Mouse (Mus musculus): ENCODE measurements around the gene Neu2.
"Not testable (repeated sequence)": the region's sequence is repeated elsewhere in the genome, so short reads cannot be mapped to it uniquely, and the experiment has no call there.

Gene Neu2

DNA sequence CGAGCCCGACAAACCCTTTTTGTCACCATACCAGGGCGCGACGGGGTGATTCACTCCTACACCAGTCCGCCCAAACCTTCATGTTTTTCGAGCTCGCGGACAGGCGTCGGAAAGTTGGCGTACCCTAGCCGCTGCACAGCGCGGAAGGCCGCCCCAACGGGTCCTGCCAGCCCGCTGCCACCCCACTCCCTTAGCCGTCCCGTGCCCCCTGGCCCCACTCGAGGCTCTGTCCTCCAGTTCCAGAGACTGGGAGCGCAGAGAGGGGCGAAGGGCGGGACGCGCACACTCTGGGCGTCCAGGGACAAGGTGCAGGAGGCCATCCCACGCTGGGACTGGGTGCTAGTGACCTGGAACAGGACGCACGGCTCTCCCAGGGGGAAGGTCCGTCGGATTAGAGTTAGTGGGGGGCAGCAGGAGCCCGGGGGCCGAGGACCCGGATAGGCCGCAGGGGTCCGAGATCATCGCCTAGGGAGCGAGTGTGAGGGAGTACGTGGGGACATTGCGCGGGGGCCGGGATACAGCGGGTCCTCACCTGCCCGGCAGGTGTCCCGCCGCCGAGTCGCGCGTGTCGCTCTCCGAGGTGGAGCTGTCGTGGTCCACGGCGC lies at the start of gene Neu2:
Gene Neu2 (plus strand): TSS at position 329 of the 605 bp plus-strand sequence.
- DNase-seq (ENCODE audit: low spot score in 2 of 2): no peak

DNA sequence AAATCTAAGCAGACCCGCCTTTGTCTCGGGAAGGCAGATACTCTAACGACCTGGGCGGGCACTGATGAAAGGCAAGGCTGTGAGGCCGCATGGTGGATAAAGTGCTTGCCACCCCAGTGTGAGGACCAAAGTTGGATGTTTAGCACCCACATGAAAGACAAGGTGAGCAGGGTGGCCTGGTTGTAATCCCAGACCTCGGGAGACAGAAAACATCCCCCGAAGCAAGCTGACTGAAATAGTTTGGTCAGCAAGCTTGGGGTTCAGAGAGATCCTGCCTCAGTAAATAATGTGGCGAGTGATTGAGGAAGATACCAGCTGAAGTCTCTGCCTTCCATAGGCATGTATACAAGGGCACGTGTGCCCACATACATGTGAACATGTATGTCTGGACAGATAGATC lies 42.2 kb upstream of the Neu2 start:
- DNase-seq (ENCODE audit: low spot score in 2 of 2): no peak

DNA sequence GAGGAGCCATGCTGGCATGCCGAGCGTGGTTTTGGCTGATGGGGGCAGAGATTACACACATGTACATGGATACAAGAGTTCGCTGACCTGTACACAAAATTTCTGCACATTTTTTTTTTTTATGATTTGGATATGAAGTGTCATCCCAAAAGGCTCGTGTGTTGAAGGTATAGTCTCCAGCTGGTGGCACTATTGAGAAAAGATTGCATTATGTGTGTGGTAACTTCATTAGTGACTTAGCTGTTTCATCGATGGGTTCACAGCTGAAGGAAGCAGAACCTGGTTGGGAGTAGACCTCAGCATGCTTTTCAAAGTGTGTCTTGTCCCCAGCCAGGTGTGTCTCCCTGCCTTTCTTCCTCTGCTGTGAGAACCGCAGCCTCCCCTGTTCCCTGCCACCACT lies 41.4 kb upstream of the Neu2 start:
- DNase-seq (ENCODE audit: low spot score in 2 of 2): no peak

- not testable (repeated sequence) for DNase-seq (ENCODE audit: low spot score in 2 of 2)
Measured at GRCm38 (mm10) chr1:87469971-87470370, 39.7 kb upstream of the Neu2 start, which contains the start of gene Snorc. Gene Snorc, plus strand, starts transcription at chr1:87470271.

DNA sequence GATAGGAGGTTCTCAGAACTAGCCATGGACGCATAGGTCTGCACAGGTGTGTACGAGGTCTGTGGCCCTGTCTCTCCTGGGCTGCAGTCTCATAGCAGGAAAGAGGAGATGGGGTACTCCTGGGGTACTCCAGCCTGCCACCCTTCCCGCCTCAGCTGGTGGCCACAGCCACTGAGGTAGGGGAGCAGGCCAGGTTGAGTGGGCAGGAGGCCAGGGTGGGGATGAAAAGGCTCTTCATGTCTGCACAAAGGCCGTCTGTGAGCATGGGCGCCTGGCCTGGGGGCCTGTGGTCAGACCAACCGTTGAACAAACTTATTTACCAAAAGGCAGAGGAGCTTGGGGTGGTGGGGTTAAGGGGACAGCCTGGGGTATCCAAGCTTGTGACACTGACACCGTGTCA lies 37.8 kb upstream of the Neu2 start:
- DNase-seq (ENCODE audit: low spot score in 2 of 2): no peak

DNA sequence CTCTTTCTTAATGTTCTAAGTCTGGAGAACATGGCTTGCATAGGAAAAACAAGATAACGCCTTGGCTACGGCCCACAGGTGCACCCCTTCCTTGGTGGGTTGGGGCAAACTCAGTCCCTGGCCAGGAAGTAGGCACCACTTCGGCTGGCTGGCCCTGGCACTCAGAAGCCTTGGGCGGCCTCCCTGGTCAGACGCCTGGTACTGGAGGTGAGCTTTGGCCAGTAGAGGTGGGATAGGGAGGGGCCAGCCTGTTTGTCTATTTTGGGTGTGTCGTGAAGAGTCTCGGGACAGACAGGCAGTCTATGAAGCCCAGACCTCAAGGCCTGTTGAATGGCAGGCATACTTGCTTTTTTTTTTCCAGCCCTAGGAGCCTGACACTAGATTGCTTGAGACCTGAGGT lies 37.1 kb upstream of the Neu2 start:
- DNase-seq (ENCODE audit: low spot score in 2 of 2): no peak

DNA sequence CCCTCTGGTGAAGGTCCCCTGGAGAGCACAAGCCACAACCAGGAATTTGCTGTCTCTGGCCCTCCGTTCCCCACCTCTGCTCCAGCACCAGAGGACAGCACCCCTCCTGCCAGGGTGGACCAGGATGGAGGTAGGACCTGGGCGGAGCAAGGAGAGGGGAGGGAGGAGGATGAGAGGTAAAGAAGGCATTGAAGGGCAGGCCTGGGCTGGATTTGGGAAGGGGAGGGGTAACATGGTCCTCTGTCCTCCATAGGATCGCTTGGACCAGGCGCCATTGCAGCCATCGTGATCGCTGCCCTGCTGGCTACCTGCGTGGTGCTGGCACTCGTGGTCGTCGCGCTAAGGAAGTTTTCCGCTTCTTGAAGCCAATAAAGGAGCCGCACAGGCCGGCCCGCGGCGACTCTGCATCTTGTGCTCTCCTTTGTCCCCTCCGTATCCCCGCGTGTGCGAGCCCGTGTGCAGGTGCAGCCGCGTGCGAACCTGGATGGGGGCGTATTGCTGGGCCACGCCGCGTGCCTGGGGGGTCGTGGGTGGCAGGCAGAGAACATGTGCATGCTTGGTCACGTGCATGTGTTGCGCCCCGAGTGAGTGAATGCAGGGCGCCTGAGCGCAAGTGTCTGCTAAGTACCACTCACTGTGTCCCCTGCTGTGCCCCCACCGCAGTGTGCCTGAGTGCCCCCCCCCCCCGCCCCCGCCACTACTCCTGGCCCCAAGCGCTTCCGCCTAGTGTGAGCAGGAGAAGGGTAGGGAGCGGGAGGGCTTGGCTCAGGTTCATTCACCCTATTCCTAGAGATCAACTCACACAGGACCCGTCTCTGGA lies 34.4 kb upstream of the Neu2 start:
- DNase-seq (ENCODE audit: low spot score in 2 of 2): no peak

- no peak for DNase-seq (ENCODE audit: low spot score in 2 of 2)
Measured at GRCm38 (mm10) chr1:87482546-87482945, 27.1 kb upstream of the Neu2 start.

DNA sequence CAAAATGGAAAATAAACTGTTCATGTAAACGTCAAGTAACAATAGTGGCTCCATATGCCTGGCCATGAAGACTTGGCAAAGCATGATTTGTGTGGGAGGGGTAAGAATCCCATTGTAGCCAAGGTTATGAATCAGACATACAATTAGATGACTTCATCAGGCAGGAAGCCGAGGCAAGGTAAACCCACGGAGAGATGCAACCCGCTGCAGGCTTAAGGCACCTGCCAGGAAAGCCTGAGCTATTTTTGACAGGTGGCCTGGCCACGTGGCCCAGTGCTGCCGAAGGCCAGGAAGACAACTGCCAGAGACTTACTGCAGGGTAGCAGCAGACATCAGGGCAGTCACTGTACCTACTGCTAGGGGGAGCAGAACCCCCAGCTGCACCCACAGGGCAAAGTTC lies 23.3 kb upstream of the Neu2 start:
- peak; percentile 16 to 25 for DNase-seq (ENCODE audit: low spot score in 2 of 2)

DNA sequence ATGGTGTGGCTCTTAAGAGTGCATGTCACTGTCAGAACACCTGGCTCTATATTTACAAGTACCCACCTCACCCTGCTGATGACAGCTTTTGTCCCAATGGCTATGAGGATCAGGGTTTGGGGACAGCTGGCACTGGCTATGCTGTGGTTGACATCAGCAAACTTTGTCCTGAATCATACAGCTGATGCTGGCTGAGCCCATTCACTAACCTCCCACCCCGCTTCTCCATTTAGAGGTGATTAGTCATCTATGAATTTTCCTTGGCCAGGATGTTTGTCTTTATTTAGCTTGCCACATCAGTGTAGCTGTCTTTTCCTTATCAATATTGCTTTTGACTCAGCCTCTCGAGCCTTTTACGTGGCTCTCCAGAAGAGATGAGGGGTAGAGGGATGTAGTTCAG lies 17.4 kb upstream of the Neu2 start:
- DNase-seq (ENCODE audit: low spot score in 2 of 2): no peak

- no peak for DNase-seq (ENCODE audit: low spot score in 2 of 2)
Measured at GRCm38 (mm10) chr1:87493542-87493941, 16.1 kb upstream of the Neu2 start.

- no peak for DNase-seq (ENCODE audit: low spot score in 2 of 2)
Measured at GRCm38 (mm10) chr1:87505524-87505923, 4.2 kb upstream of the Neu2 start.

DNA sequence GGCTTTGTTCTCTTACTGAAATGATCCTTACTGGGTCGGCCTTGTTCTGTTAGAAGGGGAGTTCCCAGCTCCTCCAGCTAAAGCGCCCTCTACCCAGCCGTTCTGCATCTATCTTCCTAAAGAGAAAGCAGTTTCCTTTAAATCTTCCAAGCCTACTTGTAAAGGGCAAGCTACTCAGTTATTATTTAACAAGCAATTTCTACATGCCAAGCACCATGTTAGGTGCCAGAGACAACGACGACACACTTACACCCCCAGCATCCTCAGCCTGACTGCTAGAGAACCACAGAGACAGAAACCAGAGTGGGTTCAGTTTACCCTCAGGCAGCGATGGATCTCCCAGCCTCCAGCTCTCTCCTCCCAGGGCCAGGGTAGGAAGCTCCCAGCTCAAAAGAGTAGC lies 1.8 kb upstream of the Neu2 start:
- no peak for DNase-seq (ENCODE audit: low spot score in 2 of 2)

GRCm38 (mm10) chr1:87508591-87509560 lies 813 bp upstream of the Neu2 start:
- DNase-seq (ENCODE audit: low spot score in 2 of 2): no peak

DNA sequence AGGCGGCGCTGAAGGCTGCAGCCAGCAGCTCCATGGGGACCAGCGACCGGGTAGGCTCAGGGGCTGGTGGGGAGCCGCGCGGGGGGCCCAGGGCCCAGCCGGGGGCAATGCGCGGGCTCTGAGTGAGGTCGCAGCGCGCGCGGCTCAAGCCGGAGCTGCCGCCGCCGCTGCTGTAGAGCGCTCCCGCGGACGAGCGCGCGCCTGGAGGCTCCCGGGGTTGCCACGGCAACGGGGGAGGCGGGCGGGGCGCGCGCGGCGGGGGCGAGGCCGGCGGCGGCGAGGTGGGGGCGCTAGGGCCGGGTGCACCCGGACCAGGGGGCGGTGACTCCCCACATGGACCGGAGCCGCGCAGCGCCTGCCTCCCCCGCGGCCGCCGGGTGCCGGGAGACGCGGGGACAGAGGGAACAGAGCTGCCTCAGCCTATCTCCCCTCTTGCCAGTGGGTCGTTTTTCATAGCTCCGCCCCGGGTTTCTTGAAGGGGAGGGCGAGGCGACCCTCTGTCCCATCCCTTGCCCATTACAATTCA lies 540 bp downstream of the Neu2 start:
- peak in 1 of 2 experiments; percentile 20 for DNase-seq (ENCODE audit: low spot score in 2 of 2)

DNA sequence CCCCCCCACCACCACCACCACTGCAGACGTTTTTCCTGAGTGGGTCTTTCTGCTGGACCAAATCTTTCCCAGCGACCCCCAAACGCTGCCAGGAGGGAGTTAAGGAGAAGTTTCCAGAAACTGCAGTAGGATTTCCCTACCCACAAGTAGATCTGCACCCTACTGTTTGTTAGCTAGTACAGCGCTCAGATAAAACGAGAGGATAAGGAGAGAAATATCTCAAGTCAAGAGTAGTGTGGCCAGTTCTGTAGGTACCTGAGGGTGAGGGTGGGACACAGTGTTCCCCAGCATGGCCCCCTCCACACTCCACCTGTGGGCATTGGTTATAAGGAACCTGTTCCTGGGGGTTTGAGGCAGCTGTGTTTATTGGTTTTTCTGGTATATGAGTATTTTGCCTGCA lies 1.2 kb downstream of the Neu2 start:
- no peak for DNase-seq (ENCODE audit: low spot score in 2 of 2)

- DNase-seq (ENCODE audit: low spot score in 2 of 2): no peak
Measured at GRCm38 (mm10) chr1:87520467-87520866, 10.8 kb downstream of the Neu2 start.

GRCm38 (mm10) chr1:87521523-87521922 lies 11.8 kb downstream of the Neu2 start:
- DNase-seq (ENCODE audit: low spot score in 2 of 2): no peak

DNA sequence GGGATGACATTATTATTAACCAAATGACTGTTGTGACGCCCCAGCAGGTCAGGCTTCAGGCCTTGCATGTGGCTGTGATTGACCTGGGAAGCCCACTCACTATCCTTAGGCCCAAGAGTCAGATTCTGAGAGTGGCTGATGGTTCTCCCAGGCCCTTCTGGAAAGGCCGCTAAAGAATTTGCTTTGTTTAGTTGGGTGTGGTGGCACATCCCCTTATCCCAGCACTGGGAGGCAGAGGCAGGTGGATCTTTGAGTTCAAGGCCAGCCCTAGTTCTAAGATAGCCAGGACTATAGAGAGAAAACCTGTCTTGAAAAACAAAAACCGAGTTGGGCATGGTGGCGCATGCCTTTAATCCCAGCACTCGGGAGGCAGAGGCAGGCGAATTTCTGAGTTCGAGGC lies 15.4 kb downstream of the Neu2 start:
- DNase-seq (ENCODE audit: low spot score in 2 of 2): no peak

DNA sequence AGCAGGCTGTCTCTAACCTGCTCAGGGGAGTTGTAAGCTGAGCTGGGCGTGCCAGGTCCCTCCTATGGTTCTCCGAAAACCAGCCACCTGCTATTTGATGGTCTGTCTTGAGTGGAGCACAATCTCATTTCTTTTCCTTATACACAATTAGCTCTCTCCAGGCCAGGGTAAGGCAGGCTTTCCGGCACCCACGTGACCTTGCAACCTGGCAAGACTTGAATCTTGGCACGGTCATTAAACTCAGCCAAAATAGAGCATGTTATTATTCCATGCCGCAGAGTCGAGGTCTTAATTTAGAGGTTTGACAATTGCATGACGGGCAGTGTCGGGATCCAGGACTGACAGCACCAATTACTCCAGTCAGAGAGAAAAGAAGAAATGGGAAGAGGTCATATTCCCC lies 17.5 kb downstream of the Neu2 start:
- no peak for DNase-seq (ENCODE audit: low spot score in 2 of 2)

- no peak for DNase-seq (ENCODE audit: low spot score in 2 of 2)
Measured at GRCm38 (mm10) chr1:87532346-87532745, 22.7 kb downstream of the Neu2 start.

GRCm38 (mm10) chr1:87534118-87534517 lies 24.4 kb downstream of the Neu2 start:
- no peak for DNase-seq (ENCODE audit: low spot score in 2 of 2)

Data from thymus, postnatal 10 days (tissue).